Mouse (Mus musculus) testis, postnatal 10 days (tissue): ENCODE results near the gene Art3.

ENCODE experiments used
- DNase-seq: peaks from one replicate; pipeline ENCODE4 v3.0.0; 2021; ENCODE audit warnings: low spot score

Art3 gene

DNA sequence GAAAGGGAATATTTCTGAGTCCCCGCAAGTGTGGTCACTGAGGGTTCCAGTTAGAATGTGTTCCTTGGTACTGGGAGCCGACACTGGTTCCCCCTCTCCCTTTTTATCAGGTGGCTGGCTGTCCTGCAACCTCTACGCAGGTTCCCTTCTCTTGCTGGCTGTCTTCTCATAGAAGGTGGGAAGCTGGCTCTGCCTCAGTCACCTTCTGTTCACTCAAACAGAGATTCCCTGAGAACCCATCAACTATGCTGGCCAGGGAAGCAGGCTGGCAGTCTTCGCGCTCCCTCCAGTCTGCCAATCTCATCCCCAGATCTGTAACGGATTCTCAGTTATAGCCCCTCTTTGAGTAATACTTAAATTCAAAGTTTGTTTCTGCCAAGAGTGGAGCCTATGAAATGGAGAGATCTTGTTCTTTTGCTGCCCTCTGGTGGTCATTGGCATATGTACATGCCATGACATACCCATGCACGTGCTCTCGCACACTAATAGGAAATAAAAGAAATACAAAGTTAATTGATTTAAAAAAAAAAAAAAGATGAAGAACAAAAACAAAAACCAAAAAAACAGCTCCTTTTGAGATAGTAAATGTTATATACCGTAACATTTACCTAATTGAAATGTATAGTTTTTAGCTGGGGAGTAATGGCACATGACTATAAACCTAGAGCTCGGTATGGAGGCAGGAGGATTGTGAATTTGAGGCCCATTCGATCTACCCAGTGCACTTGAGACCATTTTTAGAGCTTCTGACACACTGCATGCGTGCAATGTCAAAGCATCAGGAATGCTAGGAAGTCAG is 50.1 kb downstream of the Art3 start:
- DNase-seq, result peak; percentile 83

DNA sequence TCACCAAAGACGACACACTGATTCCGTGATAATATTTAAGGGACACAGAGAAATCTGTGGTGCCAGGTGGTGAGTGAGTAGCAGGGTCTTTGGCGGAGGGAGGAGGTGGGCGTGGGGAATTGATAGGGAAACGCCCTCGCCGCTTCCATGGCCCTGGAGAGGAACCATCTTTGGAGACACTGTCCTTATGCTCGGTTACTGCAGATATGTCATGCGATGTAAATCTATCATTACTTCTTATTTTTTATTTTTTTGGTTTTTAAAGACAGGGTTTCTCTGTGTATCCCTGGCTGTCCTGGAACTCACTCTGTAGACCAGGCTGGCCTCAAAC is 50.7 kb downstream of the Art3 start:
- no peak for DNase-seq

- DNase-seq, result no peak
These were observed 52.1 kb downstream of the Art3 start for GRCm38 (mm10) chr5:92383747-92384146.

- peak; percentile 66 for DNase-seq
These were observed 53.2 kb downstream of the Art3 start for GRCm38 (mm10) chr5:92384855-92385254.

- DNase-seq, result no peak
These were observed 54.5 kb downstream of the Art3 start for GRCm38 (mm10) chr5:92386102-92386501.

DNA sequence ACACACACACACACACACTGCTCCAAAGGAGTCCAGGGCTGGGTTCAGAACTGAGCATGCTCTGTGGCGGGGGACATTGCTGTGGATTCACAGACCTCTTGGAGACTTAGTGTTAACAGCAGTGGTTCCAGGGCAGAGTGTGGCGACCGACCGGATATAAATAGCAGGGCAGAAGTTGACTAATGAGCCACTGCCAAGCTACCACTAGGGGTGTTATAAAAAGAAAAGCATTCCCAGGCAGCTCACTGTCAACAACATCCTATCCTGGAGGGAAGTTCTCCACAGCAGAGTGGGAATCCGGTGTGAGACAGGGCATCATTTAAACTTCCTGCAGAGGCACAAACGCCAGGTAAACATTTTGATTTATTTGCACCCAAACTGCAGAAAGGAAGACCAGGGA is 55.0 kb downstream of the Art3 start:
- DNase-seq, result no peak

GRCm38 (mm10) chr5:92387433-92387832 is 55.8 kb downstream of the Art3 start:
- DNase-seq, result peak; percentile 80

DNA sequence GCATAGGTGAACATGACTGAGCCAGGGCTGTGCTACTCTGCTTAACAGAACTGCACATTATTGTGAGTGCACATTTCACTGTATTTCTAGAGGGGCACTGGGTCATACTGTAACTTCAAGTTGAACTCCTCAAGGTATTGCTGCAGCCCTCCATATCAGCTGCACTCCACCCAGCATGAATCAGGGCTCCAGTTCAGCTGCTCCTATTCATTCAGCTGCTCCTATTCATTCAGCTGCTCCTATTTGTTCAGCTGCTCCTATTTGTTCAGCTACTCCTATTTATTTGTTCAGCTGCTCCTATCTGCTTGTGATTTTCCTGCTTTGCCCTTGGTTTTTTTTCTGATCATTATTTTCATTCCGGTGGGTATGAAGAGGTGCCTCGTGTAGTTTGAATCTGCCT is 58.4 kb downstream of the Art3 start:
- no peak for DNase-seq

- DNase-seq, result no peak
These were observed 59.0 kb downstream of the Art3 start for GRCm38 (mm10) chr5:92390615-92391014.

DNA sequence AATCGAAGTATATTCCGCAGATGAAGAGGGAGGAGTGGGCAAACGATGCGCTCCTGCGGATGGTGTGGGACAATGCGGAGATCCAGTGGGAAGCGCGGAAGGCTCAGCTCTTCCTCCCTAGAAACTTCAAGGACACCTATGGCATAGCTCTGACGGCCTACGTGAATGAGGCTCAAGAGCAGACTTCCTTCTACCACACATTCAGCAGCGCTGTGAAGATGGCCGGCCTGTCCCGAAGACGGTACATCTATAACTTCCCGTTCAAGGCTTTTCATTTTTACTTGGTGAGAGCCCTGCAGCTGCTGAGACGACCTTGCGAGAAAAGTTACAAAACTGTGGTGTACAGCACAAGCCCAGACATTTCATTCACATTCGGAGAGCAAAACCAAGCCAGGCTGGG is 60.9 kb downstream of the Art3 start:
- DNase-seq, result no peak

- DNase-seq, result no peak
These were observed 62.2 kb downstream of the Art3 start for GRCm38 (mm10) chr5:92393863-92394262.

DNA sequence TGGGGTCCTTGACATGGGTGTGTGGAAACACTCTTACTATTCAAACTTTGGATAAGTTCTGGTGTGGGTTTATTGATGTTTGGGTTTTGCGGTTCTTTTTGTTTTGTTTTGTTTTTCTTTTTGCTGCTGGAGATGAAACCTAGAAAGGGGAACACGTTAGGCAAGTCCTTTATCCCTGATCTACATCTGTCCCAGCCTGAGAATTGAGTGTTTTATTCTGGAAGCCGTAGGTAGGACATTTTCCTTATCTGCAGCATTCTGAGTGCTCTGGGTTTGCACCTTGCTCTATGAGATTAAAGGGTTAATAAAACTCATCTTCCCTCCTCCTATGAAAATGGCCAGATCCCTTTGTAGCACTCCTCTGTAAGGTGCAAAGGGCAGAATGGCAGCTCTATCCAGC is 64.1 kb downstream of the Art3 start:
- DNase-seq, result no peak

DNA sequence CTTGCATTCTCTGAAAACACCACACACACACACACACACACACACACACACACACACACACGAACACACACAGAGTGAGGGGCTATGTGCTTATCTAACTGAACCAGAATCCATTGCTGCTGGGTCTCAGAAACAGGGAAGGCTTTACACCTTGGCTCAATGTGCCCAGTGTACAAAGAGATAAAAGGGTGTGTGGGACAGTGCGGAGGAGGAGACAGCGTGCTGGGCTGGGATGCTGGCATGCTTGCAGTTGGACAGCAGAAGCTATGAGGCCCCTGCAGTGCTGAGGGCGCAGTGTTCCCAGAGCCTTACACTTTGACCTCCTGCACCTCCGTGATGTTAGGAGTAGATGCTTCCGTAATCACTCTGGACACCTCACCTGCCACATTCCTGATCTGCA is 64.8 kb downstream of the Art3 start:
- DNase-seq, result peak; percentile 69

DNA sequence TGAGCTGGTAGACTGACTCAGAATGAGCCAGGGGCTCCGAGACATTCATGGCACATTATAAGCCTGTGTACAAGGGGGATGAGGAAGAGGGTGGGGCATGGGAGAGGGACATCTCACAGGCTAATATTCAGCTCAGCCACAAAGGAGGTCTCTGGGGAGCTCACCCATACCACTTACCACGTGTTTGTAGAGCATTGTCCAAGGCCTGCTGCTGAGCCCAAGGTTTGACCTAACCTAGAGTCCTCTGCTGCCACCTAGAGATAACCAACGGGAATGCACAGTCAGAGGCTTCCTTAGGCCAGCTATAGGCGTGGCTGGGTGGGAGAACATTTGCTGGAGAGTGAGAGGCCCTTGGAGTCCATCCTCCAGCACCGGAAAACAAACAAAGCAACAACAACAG is 66.5 kb downstream of the Art3 start:
- DNase-seq, result peak; percentile 87

DNA sequence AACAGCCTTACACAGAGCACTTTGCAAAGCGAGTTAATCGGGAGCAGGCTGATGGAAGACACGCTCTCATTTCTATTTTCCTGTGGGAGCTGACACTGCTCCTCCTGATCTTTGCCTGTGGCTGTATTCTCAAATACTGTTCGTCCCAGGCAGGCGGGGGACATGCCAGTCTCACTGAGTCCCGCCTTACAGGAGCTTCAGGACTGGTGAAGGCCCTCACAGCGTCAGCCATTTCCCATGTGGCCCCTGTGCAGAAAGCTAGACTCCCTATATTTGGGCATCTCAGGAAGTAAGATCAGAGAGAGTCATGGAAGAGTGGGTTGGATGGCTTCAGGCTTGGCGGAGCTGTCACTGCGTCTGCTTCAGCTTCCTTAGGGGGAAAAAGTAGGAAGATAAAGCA is 71.2 kb downstream of the Art3 start:
- no peak for DNase-seq

- DNase-seq, result no peak
These were observed 72.2 kb downstream of the Art3 start for GRCm38 (mm10) chr5:92403562-92404399.

DNA sequence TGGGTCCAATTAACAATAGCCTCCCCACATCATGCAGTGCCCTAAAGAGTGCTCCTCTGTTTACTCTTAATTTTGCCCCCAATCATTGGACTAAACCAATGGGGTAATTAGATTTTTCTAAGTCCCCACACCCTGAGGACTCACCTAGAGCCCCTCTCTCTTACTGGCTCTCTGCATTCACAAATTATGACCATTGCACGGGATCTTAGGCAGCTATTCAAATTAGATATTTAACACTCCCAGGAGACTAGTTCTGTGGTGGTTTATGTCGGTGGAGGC is 72.7 kb downstream of the Art3 start:
- DNase-seq, result no peak

DNA sequence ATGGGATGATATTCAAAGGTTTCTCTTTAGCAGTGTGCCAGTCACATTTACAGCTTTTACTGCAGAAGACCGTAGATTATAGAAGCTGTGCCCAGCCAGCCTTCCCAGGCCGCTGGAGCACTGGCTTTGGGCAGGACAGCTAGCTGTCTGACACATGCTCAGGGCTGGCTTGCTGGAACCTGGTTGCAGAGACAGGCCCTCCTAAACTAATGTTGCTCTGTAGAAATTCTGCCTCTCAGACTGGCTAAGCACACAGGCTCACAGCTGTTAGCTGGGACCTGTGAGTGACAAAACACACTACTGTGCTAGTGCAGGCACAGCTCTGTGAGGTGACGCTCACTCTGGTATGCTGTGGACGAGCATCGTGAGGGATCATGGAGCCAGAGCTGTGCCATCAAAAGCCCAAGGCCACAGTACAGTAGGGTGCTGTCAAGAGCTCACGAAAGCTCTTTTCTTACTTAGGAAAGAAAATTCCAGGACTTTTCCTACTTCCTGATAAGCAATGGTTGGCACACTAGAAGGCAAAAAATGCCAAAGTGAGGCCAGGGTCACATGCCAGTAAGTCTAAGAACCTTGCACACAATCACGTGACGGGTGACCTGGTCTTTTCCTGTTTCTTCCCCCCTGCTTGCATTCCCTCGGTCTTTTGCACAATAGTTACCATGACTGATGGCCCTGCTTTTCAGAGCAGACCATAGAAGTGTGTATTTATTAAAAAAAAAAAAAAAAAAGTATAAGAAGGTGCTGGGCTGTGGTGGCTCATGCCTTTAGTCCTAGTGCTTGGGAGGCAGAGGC is 77.9 kb downstream of the Art3 start:
- DNase-seq, result peak; percentile 32

DNA sequence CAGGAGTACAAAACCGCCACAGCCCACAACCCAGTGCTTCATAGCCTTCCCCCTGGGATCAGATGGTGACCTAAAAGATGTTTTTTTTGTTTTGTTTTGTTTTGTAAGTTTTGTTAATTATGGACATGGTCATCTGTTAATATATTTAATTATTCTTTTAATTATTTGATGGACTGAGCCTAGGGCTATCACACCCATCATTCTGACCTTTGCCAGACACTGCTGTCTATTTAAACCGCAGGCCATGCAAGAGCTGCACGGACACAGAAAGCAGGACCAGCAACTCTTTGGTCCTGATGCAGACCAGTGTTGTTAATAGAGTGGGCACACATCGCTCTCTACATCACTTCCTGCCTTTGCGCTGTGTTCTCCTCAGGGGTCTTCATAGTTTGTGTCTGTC is 78.9 kb downstream of the Art3 start:
- peak; percentile 23 for DNase-seq

DNA sequence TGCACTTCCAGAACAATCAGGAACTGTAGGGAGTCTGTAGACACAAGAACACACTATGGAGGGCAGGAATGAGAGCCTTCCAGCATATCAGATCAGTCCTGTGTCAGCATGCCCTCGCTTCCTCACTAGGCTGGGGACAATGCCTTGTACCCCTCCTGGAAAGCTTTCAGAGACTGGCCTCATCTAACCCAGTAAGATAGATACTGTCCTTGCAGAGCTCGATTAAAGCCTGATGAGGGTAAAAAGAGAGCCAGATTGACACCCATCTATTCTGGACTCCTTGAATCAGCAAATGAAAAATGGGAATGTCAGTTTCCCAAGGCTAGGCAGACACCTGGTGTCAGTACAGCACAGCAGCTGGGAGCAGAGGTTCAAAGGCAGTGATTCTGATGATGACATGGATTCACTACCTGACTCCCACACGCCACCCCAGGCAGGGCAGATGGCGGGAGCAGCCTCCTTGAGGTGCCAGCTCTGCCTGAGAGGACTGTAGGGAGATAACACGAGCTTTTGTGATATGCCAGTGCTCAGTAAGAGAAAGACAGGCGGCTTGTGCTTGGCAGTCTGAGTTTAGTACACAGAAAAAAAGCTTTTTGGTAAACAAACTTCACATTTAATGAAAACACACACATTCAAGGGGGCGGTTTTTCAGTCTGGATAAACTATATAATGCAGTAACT is 80.0 kb downstream of the Art3 start:
- DNase-seq, result peak; percentile 36

DNA sequence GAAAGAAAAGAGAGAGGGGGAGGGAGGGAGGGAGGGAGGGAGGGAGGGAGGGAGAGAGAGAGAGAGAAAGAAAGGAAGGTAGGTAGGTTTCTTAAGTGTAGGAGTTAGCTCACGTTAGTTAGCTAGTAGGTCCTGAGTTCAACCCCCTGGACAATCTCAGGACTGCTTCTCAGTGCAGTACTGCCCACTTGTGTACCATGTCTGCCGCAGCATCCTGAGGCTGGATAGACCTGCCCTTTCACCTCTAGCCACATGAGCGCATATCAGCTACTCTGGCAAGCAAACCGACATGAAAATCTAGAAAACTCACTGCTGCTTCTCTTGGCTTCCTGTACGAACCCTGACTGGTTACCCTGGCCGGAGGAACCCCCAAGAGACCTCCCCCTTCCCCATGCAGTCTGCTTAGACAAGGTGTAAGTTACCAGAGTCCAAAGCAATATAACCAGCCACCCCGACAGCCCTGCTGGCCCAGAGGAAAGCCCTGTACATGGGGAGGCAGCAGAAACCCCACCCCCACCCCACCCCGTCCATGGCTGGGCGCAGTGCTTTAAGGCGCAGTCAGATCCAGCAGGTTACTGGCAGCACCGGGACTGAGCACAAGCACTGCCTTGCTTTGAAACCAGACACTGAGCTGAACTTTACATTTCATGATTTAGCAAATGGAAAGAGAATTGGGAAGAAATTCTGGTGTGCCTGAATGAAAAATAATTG is 81.8 kb downstream of the Art3 start:
- DNase-seq, result peak; percentile 33

GRCm38 (mm10) chr5:92413982-92414375 is 82.4 kb downstream of the Art3 start:
- peak; percentile 30 for DNase-seq
